Mouse (Mus musculus): ENCODE results near the gene Mettl1. TPM values are rescaled to one million over a fixed set of nuclear protein-coding genes. Genes with fewer than 3 reads are reported as not detected.
A peak's percentile ranks its signal among the peaks of the same experiment; 100 is the strongest.

The Mettl1 gene
- polyA plus RNA-seq, 1 experiment, result 31.3 TPM

- no peak for TF ChIP-seq FOSL1 (IDR thresholded peaks at IDR 0.05; ENCODE audit: insufficient read depth, low read length, poor library complexity, severe bottlenecking)
- TF ChIP-seq MYOG (IDR thresholded peaks at IDR 0.05; ENCODE audit: control insufficient read depth, extremely low read depth, insufficient read length), result no peak
- TF ChIP-seq MAX (IDR thresholded peaks at IDR 0.05), result peak; percentile 83
- peak; percentile 34 for TF ChIP-seq MYOD1 (IDR thresholded peaks at IDR 0.05; ENCODE audit: control insufficient read depth, insufficient read length, low read depth)
- no peak for TF ChIP-seq CEBPB (IDR thresholded peaks at IDR 0.05; ENCODE audit: low read depth)
- TF ChIP-seq CTCF (IDR thresholded peaks at IDR 0.05; ENCODE audit: control insufficient read depth, insufficient read depth, insufficient read length), result no peak
- TF ChIP-seq USF1 (IDR thresholded peaks at IDR 0.05; ENCODE audit: low read depth), result no peak
- peak overlapping the region; percentile 6 for H3K4me3 ChIP-seq (ENCODE audit: insufficient read depth, poor library complexity, severe bottlenecking)
- peak overlapping the region; percentile 42 for H3ac ChIP-seq (ENCODE audit: control insufficient read depth, insufficient read length, low read depth)
- no peaks in the 10 kb centered on the region for H3K79me2 ChIP-seq (ENCODE audit: control insufficient read depth, insufficient read depth)
- no peaks in the 10 kb centered on the region for H3K79me3 ChIP-seq (ENCODE audit: low read depth)
- no peaks in the 10 kb centered on the region for H3K36me3 ChIP-seq (ENCODE audit: control insufficient read depth, insufficient read depth)
- no peaks in the 10 kb centered on the region for H3K27me3 ChIP-seq (ENCODE audit: control insufficient read depth, insufficient read depth, insufficient read length)
These were observed 49.6 kb downstream of the Mettl1 start for GRCm38 (mm10) chr10:127090560-127091411.

- Histone ChIP-seq H3K36me3 (ENCODE audit: control insufficient read depth, insufficient read depth) (no peaks in the 10 kb centered on the region), H3K79me2 (ENCODE audit: control insufficient read depth, insufficient read depth) (no peaks in the 10 kb centered on the region), H3K4me3 (ENCODE audit: insufficient read depth, poor library complexity, severe bottlenecking) (no peak overlapping the region), H3ac (ENCODE audit: control insufficient read depth, insufficient read length, low read depth) (peak overlapping the region; percentile 42), H3K27me3 (ENCODE audit: control insufficient read depth, insufficient read depth, insufficient read length) (no peaks in the 10 kb centered on the region), H3K79me3 (ENCODE audit: low read depth) (no peaks in the 10 kb centered on the region)
- TF ChIP-seq CTCF (IDR thresholded peaks at IDR 0.05; ENCODE audit: control insufficient read depth, insufficient read depth, insufficient read length) (peak; percentile 50), CEBPB (IDR thresholded peaks at IDR 0.05; ENCODE audit: low read depth) (no peak), MAX (IDR thresholded peaks at IDR 0.05) (peak; percentile 47)
These were observed 50.5 kb downstream of the Mettl1 start for GRCm38 (mm10) chr10:127091507-127092396.

GRCm38 (mm10) chr10:127092742-127093141 lies 51.5 kb downstream of the Mettl1 start:
- TF ChIP-seq CEBPB (IDR thresholded peaks at IDR 0.05; ENCODE audit: low read depth), result no peak
- no peak for TF ChIP-seq MYOG (IDR thresholded peaks at IDR 0.05; ENCODE audit: control insufficient read depth, extremely low read depth, insufficient read length)
- TF ChIP-seq FOSL1 (IDR thresholded peaks at IDR 0.05; ENCODE audit: insufficient read depth, low read length, poor library complexity, severe bottlenecking), result no peak
- no peak for TF ChIP-seq MYOD1 (IDR thresholded peaks at IDR 0.05; ENCODE audit: control insufficient read depth, insufficient read length, low read depth)
- no peak for TF ChIP-seq USF1 (IDR thresholded peaks at IDR 0.05; ENCODE audit: low read depth)
- no peak for TF ChIP-seq MAX (IDR thresholded peaks at IDR 0.05)
- TF ChIP-seq CTCF (IDR thresholded peaks at IDR 0.05; ENCODE audit: control insufficient read depth, insufficient read depth, insufficient read length), result no peak
- no peaks in the 10 kb centered on the region for H3K27me3 ChIP-seq (ENCODE audit: control insufficient read depth, insufficient read depth, insufficient read length)
- H3K36me3 ChIP-seq (ENCODE audit: control insufficient read depth, insufficient read depth), result peaks cover 3% of the 10 kb centered on the region

DNA sequence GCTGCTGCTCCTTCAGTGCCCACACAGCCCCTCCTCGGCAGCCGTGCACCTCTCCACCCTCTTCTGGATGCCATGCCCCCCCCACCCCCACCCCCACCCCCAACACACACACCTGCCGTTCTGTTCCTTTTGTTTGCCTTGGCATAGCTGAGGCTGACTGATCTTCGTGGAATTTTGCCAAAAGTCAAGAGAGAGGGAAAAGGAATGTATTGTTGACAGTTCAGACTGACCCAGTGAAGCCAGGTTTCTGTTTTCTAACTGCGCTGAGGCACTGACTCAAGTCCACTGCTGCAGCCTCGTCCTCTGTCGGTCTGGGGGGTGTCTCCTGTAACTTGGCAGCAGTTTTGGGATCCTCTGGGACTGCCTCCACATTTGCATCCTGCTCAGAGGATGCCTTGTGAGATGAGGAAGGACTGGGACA lies 53.2 kb downstream of the Mettl1 start:
- no peak overlapping the region for H3K4me3 ChIP-seq (ENCODE audit: insufficient read depth, poor library complexity, severe bottlenecking)
- H3ac ChIP-seq (ENCODE audit: control insufficient read depth, insufficient read length, low read depth), result no peak overlapping the region
- H3K36me3 ChIP-seq (ENCODE audit: control insufficient read depth, insufficient read depth), result peaks cover 8% of the 10 kb centered on the region
- no peaks in the 10 kb centered on the region for H3K79me2 ChIP-seq (ENCODE audit: control insufficient read depth, insufficient read depth)
- no peaks in the 10 kb centered on the region for H3K79me3 ChIP-seq (ENCODE audit: low read depth)
- TF ChIP-seq MAX (IDR thresholded peaks at IDR 0.05) (no peak), FOSL1 (IDR thresholded peaks at IDR 0.05; ENCODE audit: insufficient read depth, low read length, poor library complexity, severe bottlenecking) (no peak), MYOG (IDR thresholded peaks at IDR 0.05; ENCODE audit: control insufficient read depth, extremely low read depth, insufficient read length) (no peak), CEBPB (IDR thresholded peaks at IDR 0.05; ENCODE audit: low read depth) (no peak), CTCF (IDR thresholded peaks at IDR 0.05; ENCODE audit: control insufficient read depth, insufficient read depth, insufficient read length) (no peak), MYOD1 (IDR thresholded peaks at IDR 0.05; ENCODE audit: control insufficient read depth, insufficient read length, low read depth) (no peak), USF1 (IDR thresholded peaks at IDR 0.05; ENCODE audit: low read depth) (no peak)
- H3K27me3 ChIP-seq (ENCODE audit: control insufficient read depth, insufficient read depth, insufficient read length), result no peaks in the 10 kb centered on the region

More at GRCm38 (mm10) chr10:127092742-127093141, 51.5 kb downstream of the Mettl1 start:
- Histone ChIP-seq H3K4me3 (ENCODE audit: insufficient read depth, poor library complexity, severe bottlenecking) (no peak overlapping the region), H3K79me3 (ENCODE audit: low read depth) (no peaks in the 10 kb centered on the region), H3ac (ENCODE audit: control insufficient read depth, insufficient read length, low read depth) (no peak overlapping the region), H3K79me2 (ENCODE audit: control insufficient read depth, insufficient read depth) (no peaks in the 10 kb centered on the region)

Small RNA genes lying within 50 kb of the gene (microRNA-seq; reads per million reads assigned to microRNA genes)
- gene Mir26a-2 (ENCODE audit: borderline microRNAs expressed), result 151 reads per million, percentile 76 among the genes with 10 or more reads in this experiment
- gene Mir546 (ENCODE audit: borderline microRNAs expressed), result not detected

Other genes starting within 250 kb of the Mettl1 start
- 13.4 TPM for gene Atp23, start 140.1 kb upstream of the Mettl1 start, polyA plus RNA-seq (2012; fragmentation: generic; extraction: Trizol)
- gene Ctdsp2, start 62.7 kb upstream of the Mettl1 start, polyA plus RNA-seq (2012; fragmentation: generic; extraction: Trizol), result 57.5 TPM
- gene Avil, start 40.7 kb upstream of the Mettl1 start, polyA plus RNA-seq (2012; fragmentation: generic; extraction: Trizol), result 0.13 TPM
- 66.0 TPM for gene Tsfm, start 10.6 kb upstream of the Mettl1 start, polyA plus RNA-seq (2012; fragmentation: generic; extraction: Trizol)
- gene Eef1akmt3, start 99 bp downstream of the Mettl1 start, polyA plus RNA-seq (2012; fragmentation: generic; extraction: Trizol), result 0.22 TPM
- gene Cyp27b1, start 6.8 kb downstream of the Mettl1 start, polyA plus RNA-seq (2012; fragmentation: generic; extraction: Trizol), result 0.20 TPM
- 3.0 TPM for gene March9, start 18.8 kb downstream of the Mettl1 start, polyA plus RNA-seq (2012; fragmentation: generic; extraction: Trizol)
- gene Cdk4, start 22.1 kb downstream of the Mettl1 start, polyA plus RNA-seq (2012; fragmentation: generic; extraction: Trizol), result 714 TPM
- 118 TPM for gene Tspan31, start 28.9 kb downstream of the Mettl1 start, polyA plus RNA-seq (2012; fragmentation: generic; extraction: Trizol)
- 3.2 TPM for gene Agap2, start 33.9 kb downstream of the Mettl1 start, polyA plus RNA-seq (2012; fragmentation: generic; extraction: Trizol)
- 35.6 TPM for gene Os9, start 79.7 kb downstream of the Mettl1 start, polyA plus RNA-seq (2012; fragmentation: generic; extraction: Trizol)
- gene B4galnt1, start 123.8 kb downstream of the Mettl1 start, polyA plus RNA-seq (2012; fragmentation: generic; extraction: Trizol), result 23.8 TPM
- 2.9 TPM for gene Slc26a10, start 139.2 kb downstream of the Mettl1 start, polyA plus RNA-seq (2012; fragmentation: generic; extraction: Trizol)
- gene Arhgef25, start 148.7 kb downstream of the Mettl1 start, polyA plus RNA-seq (2012; fragmentation: generic; extraction: Trizol), result 31.8 TPM
- 24.4 TPM for gene Dtx3, start 154.3 kb downstream of the Mettl1 start, polyA plus RNA-seq (2012; fragmentation: generic; extraction: Trizol)
- 25.8 TPM for gene Pip4k2c, start 170.2 kb downstream of the Mettl1 start, polyA plus RNA-seq (2012; fragmentation: generic; extraction: Trizol)
- 0.29 TPM for gene Kif5a, start 221.9 kb downstream of the Mettl1 start, polyA plus RNA-seq (2012; fragmentation: generic; extraction: Trizol)
- gene Dctn2, start 225.0 kb downstream of the Mettl1 start, polyA plus RNA-seq (2012; fragmentation: generic; extraction: Trizol), result 170 TPM
- gene Mbd6, start 247.6 kb downstream of the Mettl1 start, polyA plus RNA-seq (2012; fragmentation: generic; extraction: Trizol), result 15.2 TPM